Mouse (Mus musculus): Measurements from ENCODE around the gene Ikzf3.
A peak's percentile ranks its signal among the peaks of the same experiment; 100 is the strongest.

Gene Ikzf3

DNA sequence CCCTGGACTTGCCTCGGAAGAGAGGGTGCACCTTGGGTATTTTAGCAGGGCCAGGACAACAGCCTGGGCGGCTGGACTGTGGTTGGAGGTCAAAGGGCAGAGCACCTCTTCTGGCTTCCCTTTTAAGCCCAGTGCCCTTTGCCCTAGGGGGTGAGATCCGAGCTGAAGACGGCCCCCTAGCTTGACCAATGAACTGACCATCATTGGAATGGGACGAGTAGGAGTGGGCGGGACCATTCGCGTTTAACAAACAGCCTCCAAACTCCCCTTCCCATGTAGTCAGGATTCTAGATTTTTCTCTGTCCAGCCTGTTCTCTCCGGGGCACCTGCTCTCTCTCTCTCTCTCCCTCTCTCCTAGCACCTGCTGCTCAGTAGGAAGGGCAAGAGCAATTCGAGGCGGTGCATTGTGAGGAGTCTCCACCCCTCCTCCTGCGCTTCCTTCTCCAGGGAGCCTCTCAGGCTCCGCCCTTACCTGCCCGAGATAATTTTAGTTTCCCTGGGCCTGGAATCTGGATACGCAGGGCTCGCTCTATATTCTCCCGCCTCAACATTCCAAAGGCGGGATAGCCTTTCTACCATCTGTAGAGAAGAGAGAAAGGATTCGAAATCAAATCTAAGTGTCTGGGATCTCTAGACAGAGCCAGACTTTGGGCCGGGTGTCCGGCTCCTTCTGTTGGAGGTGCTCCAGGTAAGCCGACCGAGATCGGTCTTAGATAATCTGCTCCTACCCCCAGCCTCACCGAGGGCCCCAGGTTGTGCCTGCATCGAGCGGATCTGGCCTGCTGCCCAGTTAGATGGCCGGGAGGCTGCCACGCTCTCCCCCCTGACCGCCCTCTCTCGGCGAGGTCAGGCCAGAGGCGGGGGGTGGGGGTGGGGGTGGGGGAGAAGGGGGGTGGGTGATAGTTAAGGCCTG, 99.0 kb downstream of the Ikzf3 start:
- DNase-seq (ENCODE audit: low spot score) = peak; percentile 74

DNA sequence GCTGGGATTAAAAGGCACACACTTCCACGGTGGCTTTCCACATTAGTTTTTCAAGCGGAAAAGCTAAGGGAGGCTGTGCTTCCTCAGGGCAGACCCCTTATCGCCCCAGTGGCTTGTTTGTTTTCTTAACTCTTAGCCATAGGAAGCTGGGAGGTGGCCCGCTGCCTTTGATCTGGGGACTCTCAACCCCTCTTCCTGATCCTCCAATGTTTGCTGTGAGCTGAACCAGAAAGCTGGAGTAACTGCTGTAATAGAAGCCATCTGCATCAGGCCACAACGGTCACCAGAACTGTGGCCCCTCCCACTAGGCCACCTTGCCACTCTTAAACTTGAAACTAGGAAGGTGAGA, 99.6 kb downstream of the Ikzf3 start, which contains the start of gene Grb7:
Gene Grb7 (plus strand): TSS at position 182 of the 349 bp plus-strand sequence.
- DNase-seq (ENCODE audit: low spot score) = no peak

DNA sequence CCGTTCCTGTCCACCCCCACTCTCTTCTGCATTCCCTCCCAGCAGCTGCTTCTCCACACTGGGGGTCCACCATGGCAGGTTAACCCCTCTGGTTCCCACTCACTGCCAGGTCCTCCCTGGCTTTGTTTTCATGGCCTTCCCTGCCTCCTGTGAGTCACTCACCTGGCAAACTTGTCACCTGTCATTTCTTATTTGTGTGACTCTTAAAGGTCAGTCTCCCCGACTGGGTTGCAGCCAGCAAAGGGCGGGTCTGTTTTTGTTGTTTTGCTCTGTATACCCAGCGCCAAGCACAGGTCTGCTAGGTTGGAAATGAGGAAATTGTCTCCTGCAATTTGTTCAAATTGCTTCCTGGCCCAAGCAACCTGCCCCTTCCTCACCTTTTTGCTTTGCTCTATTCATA, 100.2 kb downstream of the Ikzf3 start:
- peak; percentile 68 for DNase-seq (ENCODE audit: low spot score)

DNA sequence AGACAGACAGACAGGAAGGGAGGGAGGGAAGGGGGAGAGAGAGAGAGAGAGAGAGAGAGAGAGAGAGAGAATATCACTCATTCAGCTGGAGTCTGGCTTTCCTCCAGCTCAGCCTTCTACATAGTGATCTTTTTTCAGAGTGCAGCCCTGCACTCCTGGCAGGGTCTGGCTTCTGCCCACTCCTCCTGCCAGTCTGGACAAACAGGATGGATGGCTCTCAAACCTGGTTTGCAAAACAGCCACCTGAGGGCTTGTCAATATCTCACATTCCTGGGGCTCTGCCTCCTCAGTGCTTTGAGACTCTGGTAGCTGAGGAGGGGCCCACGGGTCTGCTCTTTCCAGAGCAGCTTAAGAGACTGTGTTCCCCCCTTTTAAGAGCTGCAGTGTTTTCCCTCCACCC, 100.6 kb downstream of the Ikzf3 start:
- DNase-seq (ENCODE audit: low spot score) = peak; percentile 75

DNA sequence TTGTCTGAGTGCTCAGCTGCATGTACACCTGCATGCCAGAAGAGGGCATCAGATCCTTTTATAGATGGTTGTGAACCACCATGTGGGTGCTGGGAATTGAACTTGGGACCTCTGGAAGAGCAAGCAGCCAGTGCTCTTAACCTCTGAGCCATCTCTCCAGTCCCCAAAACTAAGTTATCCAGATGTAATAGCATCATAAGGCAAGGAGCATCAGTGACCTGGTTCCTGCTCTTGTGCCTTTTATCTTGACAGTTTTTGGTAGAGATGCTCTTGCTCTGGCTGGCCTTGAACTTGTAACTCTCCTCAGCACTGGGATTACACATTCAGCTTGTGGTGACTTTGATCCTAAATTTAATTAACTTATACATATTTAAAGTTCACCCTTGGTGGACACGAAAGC, 102.1 kb downstream of the Ikzf3 start:
- DNase-seq (ENCODE audit: low spot score) = no peak

DNA sequence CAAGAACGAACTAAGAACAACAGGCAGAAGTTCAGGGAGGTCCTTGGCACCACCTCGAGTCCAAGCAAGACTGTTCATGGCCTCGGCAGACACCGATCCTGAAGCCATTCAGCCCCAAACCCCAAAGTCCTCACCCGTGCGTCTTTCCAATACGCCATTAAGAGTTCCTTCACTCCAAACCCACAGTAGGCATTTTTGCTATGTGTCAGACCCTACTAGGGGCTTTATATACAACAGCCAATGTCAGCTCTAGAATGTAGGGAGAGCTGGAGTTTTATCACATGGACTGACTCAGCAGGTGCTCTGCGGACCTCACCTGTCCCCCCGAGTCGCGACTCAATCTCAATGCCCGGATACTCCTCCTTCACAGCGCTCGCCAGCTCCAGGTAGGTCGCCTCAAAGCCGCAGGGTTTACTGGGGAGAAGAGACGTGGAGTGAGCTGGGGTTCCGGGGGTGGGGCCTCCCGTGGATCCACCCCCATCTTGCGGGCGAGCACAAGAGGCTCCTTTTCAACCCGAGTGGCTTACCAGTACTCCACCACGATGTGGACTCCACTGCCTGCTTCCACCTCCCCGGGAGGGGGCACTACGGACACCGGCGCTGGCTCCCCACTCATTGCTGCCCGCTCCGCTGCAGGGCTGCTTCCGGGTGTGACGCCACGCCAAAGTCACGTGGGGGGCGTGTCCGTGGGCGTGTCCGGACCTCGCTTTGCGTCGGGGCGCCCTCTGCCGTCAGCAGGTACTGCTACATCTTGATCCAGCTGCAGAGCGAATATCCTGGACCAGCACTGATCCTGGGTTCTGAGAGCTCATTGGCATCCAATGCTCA, 107.3 kb downstream of the Ikzf3 start, which contains the start of gene Mien1:
Gene Mien1 (minus strand): TSS at position 661 of the 828 bp plus-strand sequence.
- peak; percentile 96 for DNase-seq (ENCODE audit: low spot score)

DNA sequence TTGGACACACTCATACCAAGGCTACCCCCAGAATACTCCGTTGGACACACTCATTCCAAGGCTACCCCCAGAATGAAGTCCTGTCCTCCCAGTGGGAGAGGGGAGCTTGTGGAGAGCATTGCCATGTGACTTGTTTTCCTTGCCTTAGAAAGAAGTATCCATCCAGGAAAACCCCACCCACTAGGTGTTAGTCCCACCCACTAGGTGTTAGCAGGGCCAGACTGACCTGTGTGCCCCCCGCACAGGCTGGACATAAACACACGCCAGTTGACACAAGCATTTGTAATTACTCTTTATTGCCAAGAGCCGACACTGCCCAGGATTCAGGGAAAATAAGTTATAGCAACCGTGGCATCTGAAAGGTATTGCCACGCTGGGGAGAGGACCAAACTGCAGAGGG, 108.4 kb downstream of the Ikzf3 start:
- no peak for DNase-seq (ENCODE audit: low spot score)

DNA sequence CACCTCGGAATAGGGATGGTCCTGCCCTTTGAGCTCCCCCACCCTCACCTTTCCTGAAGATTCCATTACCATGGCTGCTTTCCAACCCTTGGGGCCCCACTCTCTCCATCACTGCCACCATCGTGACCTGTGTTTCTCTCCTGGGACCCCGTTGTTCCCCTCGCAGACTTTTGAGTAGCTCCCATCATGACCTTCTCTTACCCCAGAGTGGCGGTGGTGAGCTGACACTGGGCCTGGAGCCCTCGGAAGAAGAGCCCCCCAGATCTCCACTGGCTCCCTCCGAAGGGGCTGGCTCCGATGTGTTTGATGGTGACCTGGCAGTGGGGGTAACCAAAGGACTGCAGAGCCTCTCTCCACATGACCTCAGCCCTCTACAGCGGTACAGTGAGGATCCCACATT, 110.1 kb downstream of the Ikzf3 start:
- no peak for DNase-seq (ENCODE audit: low spot score)

DNA sequence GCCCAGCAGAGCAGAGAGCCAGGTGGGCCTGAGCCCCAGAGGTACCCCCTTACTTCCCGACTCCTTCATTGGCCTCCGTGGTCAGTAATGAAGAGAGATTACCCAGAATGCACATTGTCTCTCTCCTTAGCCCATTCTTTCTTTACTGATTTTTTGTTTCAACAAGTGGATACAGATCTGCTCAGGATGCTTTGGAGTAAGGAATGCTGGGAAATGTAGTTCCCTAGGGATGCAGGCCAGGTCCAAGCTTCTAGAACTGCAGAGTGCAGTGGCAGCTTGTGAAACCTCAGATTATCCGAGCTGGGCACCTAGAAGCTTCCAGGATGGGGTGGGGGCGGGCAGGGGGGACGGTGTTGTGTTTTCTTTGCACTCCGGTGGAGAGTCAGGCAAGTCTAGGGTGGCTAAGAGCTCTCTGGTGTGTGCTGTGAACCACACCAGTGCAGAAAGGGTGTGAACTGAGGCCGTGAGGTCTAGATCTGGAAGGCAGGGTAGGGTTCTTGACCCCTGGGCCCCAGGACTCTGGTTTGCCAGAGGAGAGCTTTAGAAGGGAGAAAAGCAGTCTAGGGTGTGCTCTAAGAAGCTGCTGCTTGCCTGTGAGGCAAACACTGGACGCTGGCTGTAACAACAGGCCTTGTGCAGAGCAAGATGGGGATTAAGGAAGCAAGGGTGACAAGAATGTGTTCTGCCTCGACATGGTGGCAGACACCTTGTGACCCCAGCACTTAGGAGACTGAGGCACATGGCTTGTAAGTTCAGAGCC, 113.9 kb downstream of the Ikzf3 start:
- DNase-seq (ENCODE audit: low spot score) = no peak

DNA sequence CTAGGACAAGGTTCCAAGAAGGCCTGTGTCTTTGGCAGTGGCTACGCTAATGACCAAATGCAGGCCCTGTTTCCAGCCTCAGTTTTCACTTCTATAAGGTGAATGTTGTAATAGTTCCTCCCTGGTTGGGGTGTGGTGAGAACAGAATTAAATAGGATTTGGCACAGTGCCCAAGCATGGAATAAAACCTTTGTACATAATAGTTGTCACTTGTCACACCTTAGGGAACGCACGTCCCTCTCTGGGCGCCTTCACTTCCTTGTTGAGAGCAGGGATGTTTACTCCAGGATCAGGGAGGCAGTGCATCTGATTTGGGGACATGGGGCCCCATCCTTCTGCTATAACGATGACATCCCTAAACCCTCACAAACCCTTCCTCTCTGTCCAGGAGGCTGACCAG, 117.4 kb downstream of the Ikzf3 start:
- DNase-seq (ENCODE audit: low spot score) = no peak

DNA sequence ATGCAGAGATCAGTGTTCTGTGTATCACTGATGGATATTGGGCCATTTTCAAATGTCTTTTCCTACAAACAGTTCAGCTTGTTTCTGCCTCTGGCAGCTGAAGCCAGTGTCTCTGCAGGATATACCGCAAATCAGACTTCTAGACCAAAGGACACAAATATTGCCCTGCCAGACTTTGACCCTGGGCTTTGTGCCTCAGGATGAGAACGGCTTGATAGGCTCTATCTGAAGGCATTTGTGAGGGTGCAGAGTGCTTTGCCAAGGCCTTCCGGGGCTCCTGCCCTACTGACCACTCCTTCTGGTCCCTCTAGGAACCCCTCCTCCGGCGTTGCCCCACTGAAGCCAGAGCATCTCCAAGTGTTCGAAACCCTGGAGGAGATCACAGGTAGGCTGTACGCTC, 119.2 kb downstream of the Ikzf3 start:
- DNase-seq (ENCODE audit: low spot score) = no peak

DNA sequence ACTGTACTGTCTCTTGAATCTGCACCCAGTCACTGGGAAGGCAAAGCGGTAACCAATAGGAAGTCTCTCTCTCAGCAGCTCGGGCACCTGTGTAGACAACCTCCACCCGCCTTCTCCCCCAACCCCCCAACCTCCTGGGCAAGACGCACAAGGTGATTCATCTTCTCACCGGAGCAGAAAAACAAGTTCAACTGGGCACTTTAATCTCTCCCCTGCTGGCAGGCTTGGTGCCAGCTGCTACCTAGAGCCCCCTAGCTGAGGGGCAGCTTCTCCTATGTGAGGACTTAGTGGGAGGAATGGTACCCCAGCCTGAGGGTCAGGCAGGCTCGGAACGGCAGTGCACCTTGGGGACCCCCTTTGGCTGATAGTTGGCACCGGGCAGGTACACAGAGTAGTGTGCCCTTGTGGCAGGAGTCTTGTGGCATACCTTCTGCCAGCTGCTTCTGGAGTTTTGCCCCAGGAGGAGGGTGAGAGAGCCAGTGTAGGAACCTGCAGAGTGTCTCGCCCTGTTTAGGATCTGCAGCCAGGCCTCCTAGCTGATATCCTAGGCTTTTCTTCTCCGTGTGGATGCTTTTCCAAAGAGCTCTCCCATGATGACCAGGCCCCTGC, 126.8 kb downstream of the Ikzf3 start:
- DNase-seq (ENCODE audit: low spot score) = peak; percentile 85

DNA sequence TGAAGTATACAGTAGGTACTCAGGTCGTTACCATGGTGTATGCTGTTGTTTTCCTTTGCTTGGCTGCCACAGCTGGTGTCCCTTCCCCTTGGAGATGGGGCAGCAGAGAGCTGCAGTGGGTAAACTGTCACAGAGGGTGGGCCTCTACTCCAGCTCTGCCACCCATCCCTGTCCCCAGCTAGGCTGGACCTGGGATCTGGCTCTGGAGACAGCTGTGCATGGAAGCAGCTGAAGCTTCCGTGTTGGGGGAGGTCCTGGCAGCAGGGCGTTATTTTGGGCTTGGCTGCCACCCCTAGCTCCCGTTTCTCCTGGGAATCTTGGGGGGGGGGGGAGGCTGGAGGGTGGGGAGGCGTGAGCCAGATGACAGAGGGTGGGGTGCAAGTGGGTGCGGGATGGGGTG, 127.6 kb downstream of the Ikzf3 start:
- DNase-seq (ENCODE audit: low spot score) = peak; percentile 3

DNA sequence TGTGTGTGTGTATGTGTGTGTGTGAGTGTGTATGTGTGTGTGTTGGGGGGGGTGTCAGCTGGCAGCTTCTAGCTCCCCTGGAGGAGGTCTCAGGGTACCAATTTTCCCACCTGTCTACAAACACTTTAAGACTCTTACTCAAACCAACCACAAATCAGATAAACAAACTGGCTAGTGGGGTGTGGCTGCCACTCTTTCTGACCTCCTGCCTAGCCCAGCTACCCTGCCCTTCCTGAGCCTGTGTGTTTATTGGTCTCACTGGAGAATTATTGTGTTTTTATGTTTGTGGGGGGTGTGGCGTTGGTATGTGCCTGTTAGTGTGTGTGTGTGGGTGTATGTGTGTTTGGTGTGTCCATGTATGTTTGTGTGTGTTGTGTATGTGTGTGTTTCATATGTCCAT, 128.8 kb downstream of the Ikzf3 start:
- DNase-seq (ENCODE audit: low spot score) = peak; percentile 38

All from urinary bladder, postnatal 14 days (tissue).